Mouse (Mus musculus): ENCODE data around the gene Zmynd10. TPM values are rescaled to one million over a fixed set of nuclear protein-coding genes. Genes with fewer than 3 reads are reported as not detected.

Zmynd10 gene
- polyA plus RNA-seq, 1 experiment from 2014 or later: 0.93 TPM

- H3K9me3 ChIP-seq (replicated peaks; ENCODE audit: control insufficient read depth, low read length): no peaks in the 10 kb centered on the region
- no peak overlapping the region for H3K4me3 ChIP-seq (ENCODE audit: low read depth, low read length)
- no peak overlapping the region for H3K27ac ChIP-seq (replicated peaks; ENCODE audit: low read depth, low read length)
- ATAC-seq (replicated peaks; ENCODE audit: insufficient number of reproducible peaks, low FRiP score, low TSS enrichment, low read depth): no peak
- DNase-seq (ENCODE audit: low spot score): no peak
- H3K4me1 ChIP-seq (ENCODE audit: control insufficient read depth, insufficient read depth, low read length): no peaks in the 10 kb centered on the region
- H3K36me3 ChIP-seq (replicated peaks; ENCODE audit: control insufficient read depth, insufficient read depth, low read depth, low read length): no peaks in the 10 kb centered on the region
- WGBS: 77% methylated on average over 16 of the region's 16 CpGs
- H3K27me3 ChIP-seq (ENCODE audit: control insufficient read depth, insufficient read depth, low read length): no peaks in the 10 kb centered on the region; the same call in 1 of the 2 replicates
- H3K9ac ChIP-seq (replicated peaks; ENCODE audit: low read length): no peak overlapping the region
- H3K4me2 ChIP-seq (ENCODE audit: low read depth, low read length): no peak overlapping the region
Observed at GRCm38 (mm10) chr9:107512326-107512725, 34.8 kb upstream of the Zmynd10 start.

GRCm38 (mm10) chr9:107514303-107514955 is 32.7 kb upstream of the Zmynd10 start:
- H3K9ac ChIP-seq (replicated peaks; ENCODE audit: low read length): no peak overlapping the region
- no peaks in the 10 kb centered on the region for H3K27me3 ChIP-seq (ENCODE audit: control insufficient read depth, insufficient read depth, low read length)
- no peaks in the 10 kb centered on the region for H3K9me3 ChIP-seq (replicated peaks; ENCODE audit: control insufficient read depth, low read length)
- no peaks in the 10 kb centered on the region for H3K4me1 ChIP-seq (ENCODE audit: control insufficient read depth, insufficient read depth, low read length)
- no peak overlapping the region for H3K27ac ChIP-seq (replicated peaks; ENCODE audit: low read depth, low read length)
- H3K4me2 ChIP-seq (ENCODE audit: low read depth, low read length): no peak overlapping the region
- ATAC-seq (replicated peaks; ENCODE audit: insufficient number of reproducible peaks, low FRiP score, low TSS enrichment, low read depth) (no peak; the same call in 1 of the 2 replicates), DNase-seq (ENCODE audit: low spot score) (peak; percentile 84)
- H3K36me3 ChIP-seq (replicated peaks; ENCODE audit: control insufficient read depth, insufficient read depth, low read depth, low read length): no peaks in the 10 kb centered on the region
- H3K4me3 ChIP-seq (ENCODE audit: low read depth, low read length): no peak overlapping the region
- 20% methylated on average over 14 of the region's 14 CpGs for WGBS

GRCm38 (mm10) chr9:107520331-107520730 is 26.8 kb upstream of the Zmynd10 start:
- Histone ChIP-seq H3K4me1 (ENCODE audit: control insufficient read depth, insufficient read depth, low read length) (peaks cover 5% of the 10 kb centered on the region), H3K4me3 (ENCODE audit: low read depth, low read length) (no peak overlapping the region), H3K36me3 (replicated peaks; ENCODE audit: control insufficient read depth, insufficient read depth, low read depth, low read length) (no peaks in the 10 kb centered on the region), H3K27ac (replicated peaks; ENCODE audit: low read depth, low read length) (no peak overlapping the region), H3K27me3 (ENCODE audit: control insufficient read depth, insufficient read depth, low read length) (peaks cover 4% of the 10 kb centered on the region), H3K9me3 (replicated peaks; ENCODE audit: control insufficient read depth, low read length) (no peaks in the 10 kb centered on the region), H3K9ac (replicated peaks; ENCODE audit: low read length) (no peak overlapping the region), H3K4me2 (ENCODE audit: low read depth, low read length) (no peak overlapping the region)
- 65% methylated on average over 6 of the region's 6 CpGs for WGBS
- no peak for DNase-seq (ENCODE audit: low spot score)
- no peak for ATAC-seq (replicated peaks; ENCODE audit: insufficient number of reproducible peaks, low FRiP score, low TSS enrichment, low read depth)

- no peak for DNase-seq (ENCODE audit: low spot score)
- Histone ChIP-seq H3K9me3 (replicated peaks; ENCODE audit: control insufficient read depth, low read length) (no peaks in the 10 kb centered on the region), H3K27me3 (ENCODE audit: control insufficient read depth, insufficient read depth, low read length) (peaks cover 10% of the 10 kb centered on the region), H3K4me3 (ENCODE audit: low read depth, low read length) (no peak overlapping the region), H3K27ac (replicated peaks; ENCODE audit: low read depth, low read length) (no peak overlapping the region), H3K36me3 (replicated peaks; ENCODE audit: control insufficient read depth, insufficient read depth, low read depth, low read length) (no peaks in the 10 kb centered on the region), H3K4me1 (ENCODE audit: control insufficient read depth, insufficient read depth, low read length) (peaks cover 5% of the 10 kb centered on the region), H3K9ac (replicated peaks; ENCODE audit: low read length) (no peak overlapping the region), H3K4me2 (ENCODE audit: low read depth, low read length) (no peak overlapping the region)
- 55% methylated on average over 5 of the region's 5 CpGs for WGBS
- ATAC-seq (replicated peaks; ENCODE audit: insufficient number of reproducible peaks, low FRiP score, low TSS enrichment, low read depth): no peak
Observed at GRCm38 (mm10) chr9:107521190-107521589, 25.9 kb upstream of the Zmynd10 start.

- Histone ChIP-seq H3K9me3 (replicated peaks; ENCODE audit: control insufficient read depth, low read length) (no peaks in the 10 kb centered on the region), H3K27ac (replicated peaks; ENCODE audit: low read depth, low read length) (no peak overlapping the region), H3K27me3 (ENCODE audit: control insufficient read depth, insufficient read depth, low read length) (peaks cover 12% of the 10 kb centered on the region), H3K36me3 (replicated peaks; ENCODE audit: control insufficient read depth, insufficient read depth, low read depth, low read length) (no peaks in the 10 kb centered on the region), H3K4me2 (ENCODE audit: low read depth, low read length) (peak overlapping the region; percentile 36; the same call in 1 of the 2 replicates), H3K4me3 (ENCODE audit: low read depth, low read length) (no peak overlapping the region), H3K9ac (replicated peaks; ENCODE audit: low read length) (peak overlapping the region; percentile 39; the same call in 1 of the 2 replicates), H3K4me1 (ENCODE audit: control insufficient read depth, insufficient read depth, low read length) (peaks cover 5% of the 10 kb centered on the region)
- DNase-seq (ENCODE audit: low spot score) (peak; percentile 54), ATAC-seq (replicated peaks; ENCODE audit: insufficient number of reproducible peaks, low FRiP score, low TSS enrichment, low read depth) (peak; percentile 46; the same call in 1 of the 2 replicates)
- WGBS: 22% methylated on average over 25 of the region's 25 CpGs
Observed at GRCm38 (mm10) chr9:107521711-107522399, 25.2 kb upstream of the Zmynd10 start.

GRCm38 (mm10) chr9:107522400-107522711 is 24.7 kb upstream of the Zmynd10 start:
- H3K27me3 ChIP-seq (ENCODE audit: control insufficient read depth, insufficient read depth, low read length): peaks cover 17% of the 10 kb centered on the region

GRCm38 (mm10) chr9:107526198-107527026 is 20.7 kb upstream of the Zmynd10 start:
- peak overlapping the region; percentile 32 for H3K4me3 ChIP-seq (ENCODE audit: low read depth, low read length)
- peak overlapping the region; percentile 40; the same call in 1 of the 2 replicates for H3K9ac ChIP-seq (replicated peaks; ENCODE audit: low read length)
- no peak overlapping the region for H3K27ac ChIP-seq (replicated peaks; ENCODE audit: low read depth, low read length)
- H3K36me3 ChIP-seq (replicated peaks; ENCODE audit: control insufficient read depth, insufficient read depth, low read depth, low read length): no peaks in the 10 kb centered on the region
- no peaks in the 10 kb centered on the region for H3K9me3 ChIP-seq (replicated peaks; ENCODE audit: control insufficient read depth, low read length)
- ATAC-seq (replicated peaks; ENCODE audit: insufficient number of reproducible peaks, low FRiP score, low TSS enrichment, low read depth) (peak; percentile 57; the same call in 1 of the 2 replicates), DNase-seq (ENCODE audit: low spot score) (peak; percentile 76)
- peak overlapping the region; percentile 69 for H3K4me2 ChIP-seq (ENCODE audit: low read depth, low read length)
- WGBS: 6% methylated on average over 44 of the region's 44 CpGs
- H3K4me1 ChIP-seq (ENCODE audit: control insufficient read depth, insufficient read depth, low read length): peaks cover 5% of the 10 kb centered on the region
- H3K27me3 ChIP-seq (ENCODE audit: control insufficient read depth, insufficient read depth, low read length): peaks cover 23% of the 10 kb centered on the region

More at GRCm38 (mm10) chr9:107522400-107522711, 24.7 kb upstream of the Zmynd10 start:
- no peaks in the 10 kb centered on the region for H3K9me3 ChIP-seq (replicated peaks; ENCODE audit: control insufficient read depth, low read length)
- no peak overlapping the region for H3K4me3 ChIP-seq (ENCODE audit: low read depth, low read length)
- H3K4me2 ChIP-seq (ENCODE audit: low read depth, low read length): no peak overlapping the region
- no peaks in the 10 kb centered on the region for H3K36me3 ChIP-seq (replicated peaks; ENCODE audit: control insufficient read depth, insufficient read depth, low read depth, low read length)
- ATAC-seq (replicated peaks; ENCODE audit: insufficient number of reproducible peaks, low FRiP score, low TSS enrichment, low read depth): 0 out of 2 replicates have a peak, but pooled peaks have one; percentile 2
- 40% methylated on average over 2 of the region's 2 CpGs for WGBS
- no peak for DNase-seq (ENCODE audit: low spot score)
- H3K4me1 ChIP-seq (ENCODE audit: control insufficient read depth, insufficient read depth, low read length): peaks cover 5% of the 10 kb centered on the region
- no peak overlapping the region for H3K27ac ChIP-seq (replicated peaks; ENCODE audit: low read depth, low read length)
- H3K9ac ChIP-seq (replicated peaks; ENCODE audit: low read length): peak overlapping the region; percentile 39; the same call in 1 of the 2 replicates

Measured in embryonic facial prominence, embryonic 11.5 days (tissue).